Mouse (Mus musculus) c-Kit-positive CD71-positive TER-119-positive erythroid progenitor cells, embryonic 14.5 days (primary cell): ENCODE data around the gene Gabrb3.

Experiments
- DNase-seq: peaks from one replicate; pipeline ENCODE4 v3.0.0-alpha.2; 2013; ENCODE audit warnings: low spot score

The Gabrb3 gene

GRCm38 (mm10) chr7:57419392-57419791 is at the start of gene Gabrb3:
Gabrb3 (plus strand) TSS chr7:57419692.
- no peak for DNase-seq

- no peak for DNase-seq
Measured at GRCm38 (mm10) chr7:57384112-57384511, 35.4 kb upstream of the Gabrb3 start.

GRCm38 (mm10) chr7:57386517-57387340 is 32.8 kb upstream of the Gabrb3 start, which contains the start of gene Gabrg3:
Gabrg3 (minus strand) TSS chr7:57387188.
- no peak for DNase-seq

- no peak for DNase-seq
Measured at GRCm38 (mm10) chr7:57387341-57387654, 32.2 kb upstream of the Gabrb3 start.

- DNase-seq, result no peak
Measured at GRCm38 (mm10) chr7:57390046-57390445, 29.4 kb upstream of the Gabrb3 start.

- no peak for DNase-seq
Measured at GRCm38 (mm10) chr7:57393551-57393950, 25.9 kb upstream of the Gabrb3 start.

GRCm38 (mm10) chr7:57411163-57411562 is 8.3 kb upstream of the Gabrb3 start:
- no peak for DNase-seq

GRCm38 (mm10) chr7:57412896-57413295 is 6.6 kb upstream of the Gabrb3 start:
- no peak for DNase-seq

GRCm38 (mm10) chr7:57421044-57421443 is 1.6 kb downstream of the Gabrb3 start:
- no peak for DNase-seq

- DNase-seq, result no peak
Measured at GRCm38 (mm10) chr7:57422675-57423074, 3.2 kb downstream of the Gabrb3 start.

- no peak for DNase-seq
Measured at GRCm38 (mm10) chr7:57448239-57448638, 28.7 kb downstream of the Gabrb3 start.

- DNase-seq, result no peak
Measured at GRCm38 (mm10) chr7:57460354-57460753, 40.9 kb downstream of the Gabrb3 start.

- no peak for DNase-seq
Measured at GRCm38 (mm10) chr7:57471316-57471715, 51.8 kb downstream of the Gabrb3 start.

- DNase-seq, result no peak
Measured at GRCm38 (mm10) chr7:57473811-57474525, 54.5 kb downstream of the Gabrb3 start.

GRCm38 (mm10) chr7:57482896-57483295 is 63.4 kb downstream of the Gabrb3 start:
- no peak for DNase-seq

- DNase-seq, result no peak
Measured at GRCm38 (mm10) chr7:57486907-57487306, 67.4 kb downstream of the Gabrb3 start.

- DNase-seq, result no peak
Measured at GRCm38 (mm10) chr7:57491795-57492194, 72.3 kb downstream of the Gabrb3 start.

GRCm38 (mm10) chr7:57502809-57503208 is 83.3 kb downstream of the Gabrb3 start:
- no peak for DNase-seq

- DNase-seq, result no peak
Measured at GRCm38 (mm10) chr7:57508860-57509632, 89.6 kb downstream of the Gabrb3 start.

- DNase-seq, result no peak
Measured at GRCm38 (mm10) chr7:57509681-57510141, 90.2 kb downstream of the Gabrb3 start, which contains the start of gene Gabra5. Gabra5 (minus strand) TSS chr7:57510059.

GRCm38 (mm10) chr7:57512955-57513354 is 93.5 kb downstream of the Gabrb3 start:
- no peak for DNase-seq

GRCm38 (mm10) chr7:57529451-57529850 is 110.0 kb downstream of the Gabrb3 start:
- no peak for DNase-seq
